Mouse (Mus musculus) heart, embryonic 16.5 days (tissue): Measurements from ENCODE around the gene Agbl3. TPM values are rescaled to one million over a fixed set of nuclear protein-coding genes. Genes with fewer than 3 reads are reported as not detected.

Experiments used
- ATAC-seq: fragments of 200-750 bp; cut with Nextera tagmentation; replicated peaks from 2 replicates; pipeline ENCODE4 v1.8.0; 2017; ENCODE audit warnings: moderate number of reproducible peaks; ENCODE audit not compliant: insufficient read depth, low FRiP score; ENCODE audit errors: extremely low read depth
- H3K27ac ChIP-seq: fragments of 300-500 bp; sonication (generic); 2 replicates; pipeline ENCODE4 v1.5.1; 2014; ENCODE audit warnings: mild to moderate bottlenecking, low read length, control low read depth, moderate library complexity
- H3K27me3 ChIP-seq: fragments of 300-500 bp; sonication (generic); 2 replicates; pipeline ENCODE4 v1.6.1; 2014; ENCODE audit warnings: low read length, mixed read lengths; ENCODE audit not compliant: control insufficient read depth, insufficient read depth
- H3K36me3 ChIP-seq: fragments of 300-500 bp; sonication (generic); 2 replicates; pipeline ENCODE4 v1.6.1; 2014; ENCODE audit not compliant: control insufficient read depth, insufficient read depth
- H3K4me1 ChIP-seq: fragments of 300-500 bp; sonication (generic); 2 replicates; pipeline ENCODE4 v1.6.1; 2014; ENCODE audit warnings: low read length, mixed read lengths; ENCODE audit not compliant: control insufficient read depth, insufficient read depth
- H3K4me2 ChIP-seq: fragments of 300-500 bp; sonication (generic); 2 replicates; pipeline ENCODE4 v1.6.1; 2014; ENCODE audit warnings: low read depth, mild to moderate bottlenecking, control low read depth, low read length
- H3K4me3 ChIP-seq: fragments of 300-500 bp; sonication (generic); 2 replicates; pipeline ENCODE4 v1.5.1; 2014; ENCODE audit warnings: mild to moderate bottlenecking, control low read depth, low read length
- H3K9ac ChIP-seq: fragments of 300-500 bp; sonication (generic); 2 replicates; pipeline ENCODE4 v1.6.1; 2014; ENCODE audit warnings: low read length, control low read depth
- H3K9me3 ChIP-seq: fragments of 300-500 bp; sonication (generic); replicated peaks from 2 replicates; pipeline ENCODE4 v1.6.1; 2016; ENCODE audit warnings: low read length; ENCODE audit not compliant: control insufficient read depth
- WGBS: fragments of 180-500 bp; shearing (Covaris S2); extraction: QIAGEN DNeasy Blood & Tissue Kit; methylation state at CpG from one replicate; pipeline ENCODE4 v1.1.7; 2014; 5-methylcytosine and 5-hydroxymethylcytosine counted together
- polyA plus RNA-seq: library from polyadenylated mRNA; unstranded; fragments of >200 nt; fragmentation: Nextera tagmentation; extraction: Ambion mirVana; gene quantifications from 2 replicates; pipeline ENCODE4 v1.2.1, GENCODE M21; 2015

Agbl3 gene
- polyA plus RNA-seq, 1 experiment from 2014 or later = 7.9 TPM

DNA sequence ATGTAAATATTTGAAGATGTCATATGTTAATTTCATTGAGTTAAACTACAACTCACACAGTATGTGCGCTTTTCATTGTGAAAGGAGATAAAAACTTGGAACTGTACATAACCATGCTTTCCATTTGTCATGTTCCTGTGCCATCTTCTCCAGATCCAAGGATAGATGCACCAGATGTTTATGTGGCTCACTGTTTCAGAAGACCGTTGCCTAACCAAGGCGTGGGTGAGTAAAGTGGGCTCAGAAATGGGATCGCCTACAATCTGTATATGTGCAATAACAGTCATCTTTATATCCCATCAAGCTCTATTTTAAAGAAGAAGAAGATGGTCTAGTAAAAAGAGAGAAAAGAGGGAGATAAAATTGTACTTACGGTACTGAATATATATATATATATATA is 52.1 kb downstream of the Agbl3 start:
- 87% methylated on average over 5 of the region's 5 CpGs for WGBS
- no peak overlapping the region for H3K4me2 ChIP-seq
- no peak for ATAC-seq
- no peaks in the 10 kb centered on the region for H3K9me3 ChIP-seq
- H3K36me3 ChIP-seq = no peaks in the 10 kb centered on the region
- no peak overlapping the region for H3K9ac ChIP-seq
- no peak overlapping the region for H3K27ac ChIP-seq
- no peak overlapping the region for H3K4me3 ChIP-seq
- H3K4me1 ChIP-seq = no peaks in the 10 kb centered on the region
- H3K27me3 ChIP-seq = no peaks in the 10 kb centered on the region

DNA sequence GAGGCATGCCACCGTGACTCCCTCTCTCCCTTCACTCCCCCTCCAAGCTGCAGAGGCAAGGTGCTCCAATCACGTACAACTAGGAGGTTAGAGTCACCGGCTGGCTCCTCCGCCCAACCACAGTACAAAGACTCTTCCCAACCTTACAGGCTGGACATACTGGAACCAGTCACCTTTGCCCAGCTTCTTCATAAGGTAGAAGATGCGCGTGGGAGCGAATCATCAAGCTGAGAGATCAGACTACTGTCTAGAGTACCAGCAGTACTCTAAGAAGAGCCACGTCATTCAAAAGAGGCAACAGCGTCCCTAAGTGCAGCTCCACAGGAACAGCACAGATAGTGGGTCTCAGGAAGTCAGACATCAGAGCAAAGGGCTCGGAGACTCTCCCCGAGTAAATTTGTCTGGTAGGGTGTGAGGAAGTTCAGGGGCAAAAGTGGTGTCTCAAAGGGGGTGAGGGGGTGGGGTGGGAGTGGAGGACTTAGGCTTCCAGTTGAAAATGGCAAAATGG is 81.4 kb downstream of the Agbl3 start:
- no peaks in the 10 kb centered on the region for H3K36me3 ChIP-seq
- peaks cover 23% of the 10 kb centered on the region for H3K4me1 ChIP-seq
- no peak for ATAC-seq
- 0 out of 2 replicates have a peak, but pooled peaks cover 2% of the 10 kb centered on the region for H3K9me3 ChIP-seq
- no peaks in the 10 kb centered on the region for H3K27me3 ChIP-seq
- H3K4me2 ChIP-seq = no peak overlapping the region
- H3K9ac ChIP-seq = no peak overlapping the region
- WGBS = 81% methylated on average over 11 of the region's 11 CpGs
- H3K4me3 ChIP-seq = no peak overlapping the region
- H3K27ac ChIP-seq = no peak overlapping the region

DNA sequence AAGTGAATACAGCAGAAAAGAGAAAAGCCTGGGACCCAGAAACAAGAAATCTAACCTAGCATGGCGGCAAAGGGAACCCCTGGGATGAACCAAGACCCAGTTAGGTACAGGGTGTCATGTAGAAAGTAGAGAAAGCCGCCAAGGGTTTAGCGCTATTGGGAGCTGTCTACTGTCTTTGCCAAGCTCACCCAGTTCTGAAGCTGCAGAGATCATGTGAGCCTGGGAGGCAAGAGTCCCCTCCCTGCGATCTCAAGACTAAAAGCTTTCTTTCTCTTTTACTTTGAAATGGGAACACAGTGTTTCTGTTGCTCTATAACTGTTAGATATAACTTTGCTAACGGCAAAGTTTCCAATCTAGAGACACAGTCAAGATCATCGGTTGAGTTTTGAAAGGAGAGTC is 82.1 kb downstream of the Agbl3 start:
- WGBS = 89% methylated on average over 6 of the region's 6 CpGs
- no peaks in the 10 kb centered on the region for H3K27me3 ChIP-seq
- H3K36me3 ChIP-seq = no peaks in the 10 kb centered on the region
- H3K4me3 ChIP-seq = peak overlapping the region; percentile 45
- H3K27ac ChIP-seq = peak overlapping the region; percentile 74
- H3K4me1 ChIP-seq = peaks cover 28% of the 10 kb centered on the region
- ATAC-seq = no peak
- H3K4me2 ChIP-seq = peak overlapping the region; percentile 65
- 0 out of 2 replicates have a peak, but pooled peaks cover 2% of the 10 kb centered on the region for H3K9me3 ChIP-seq
- peak overlapping the region; percentile 65; the same call in 1 of the 2 replicates for H3K9ac ChIP-seq

DNA sequence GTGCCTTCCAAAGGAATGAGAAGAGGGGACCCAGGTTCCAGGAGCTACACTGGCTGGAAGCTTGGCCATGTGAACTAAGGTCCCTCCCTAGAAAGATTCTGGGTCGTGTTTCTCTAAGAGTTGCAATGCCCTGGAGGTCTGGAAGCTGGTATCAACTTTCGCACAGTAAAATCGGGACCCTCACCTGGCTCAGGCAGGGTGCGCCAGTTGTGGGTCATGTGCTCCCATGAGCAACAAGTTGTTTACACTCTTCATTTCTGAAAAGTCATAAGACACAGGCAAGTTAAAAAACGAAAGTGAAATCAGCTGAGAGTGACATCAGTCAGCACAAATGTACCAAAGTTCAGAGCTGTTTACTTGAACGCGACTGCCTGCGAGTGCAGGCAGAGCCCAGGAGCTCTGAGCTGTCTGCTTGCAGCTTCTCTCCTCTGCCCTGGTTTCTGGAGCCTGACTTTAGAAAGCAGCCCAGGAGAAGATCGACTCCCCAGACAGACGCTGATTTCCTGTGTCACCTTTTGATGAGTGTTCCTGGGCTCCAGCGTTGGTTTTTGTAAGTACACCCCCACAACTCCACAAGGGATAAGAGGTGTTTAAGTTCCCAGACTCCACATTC is 82.7 kb downstream of the Agbl3 start, which contains the start of gene Tmem140:
Gene Tmem140, plus strand, starts transcription at position 356 of the 613 bp plus-strand sequence.
- WGBS = 23% methylated on average over 11 of the region's 11 CpGs
- Histone ChIP-seq H3K9me3 (0 out of 2 replicates have a peak, but pooled peaks cover 2% of the 10 kb centered on the region), H3K4me3 (peak within 1 kb of the TSS; percentile 45), H3K9ac (peak within 1 kb of the TSS; percentile 65), H3K27ac (peak within 1 kb of the TSS; percentile 74), H3K27me3 (no peaks in the 10 kb centered on the region), H3K36me3 (no peaks in the 10 kb centered on the region), H3K4me1 (peaks cover 28% of the 10 kb centered on the region), H3K4me2 (peak within 1 kb of the TSS; percentile 65)
- 0 out of 2 replicates have a peak, but pooled peaks have one; percentile 26 for ATAC-seq

DNA sequence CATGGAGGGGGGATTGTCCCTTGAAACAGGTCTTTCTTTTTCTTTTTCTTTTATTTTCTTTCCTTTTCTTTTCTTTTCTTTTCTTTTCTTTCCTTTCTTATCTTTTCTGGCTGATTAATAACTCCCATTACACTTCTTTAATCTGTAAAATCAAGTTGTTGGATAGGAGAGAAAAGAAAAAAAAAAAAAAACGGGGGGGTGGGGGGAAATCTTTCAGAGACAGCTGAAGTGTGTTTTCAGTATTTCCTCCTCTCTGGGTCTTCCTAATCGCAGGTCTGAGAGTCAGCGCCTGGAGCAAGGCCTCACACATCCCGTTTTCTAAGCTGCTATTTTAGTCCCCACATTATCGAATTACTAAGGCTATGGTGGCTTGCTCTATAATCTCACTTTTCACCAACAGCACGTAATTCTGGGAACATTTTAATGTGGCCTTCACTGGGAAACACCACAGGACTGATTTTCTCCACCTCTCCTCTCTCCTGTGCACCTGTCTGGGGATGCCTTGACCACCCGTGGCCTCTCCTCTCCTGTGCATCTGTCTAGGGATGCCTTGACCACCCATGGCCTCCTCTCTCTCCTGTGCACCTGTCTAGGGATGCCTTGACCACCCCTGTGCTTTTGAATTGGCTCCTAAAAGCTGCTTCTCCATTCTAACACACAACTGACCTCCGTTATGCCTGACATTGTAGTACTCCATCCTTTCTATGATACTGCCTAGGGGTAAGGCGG is 83.7 kb downstream of the Agbl3 start:
- no peak overlapping the region; the same call in 1 of the 2 replicates for H3K9ac ChIP-seq

DNA sequence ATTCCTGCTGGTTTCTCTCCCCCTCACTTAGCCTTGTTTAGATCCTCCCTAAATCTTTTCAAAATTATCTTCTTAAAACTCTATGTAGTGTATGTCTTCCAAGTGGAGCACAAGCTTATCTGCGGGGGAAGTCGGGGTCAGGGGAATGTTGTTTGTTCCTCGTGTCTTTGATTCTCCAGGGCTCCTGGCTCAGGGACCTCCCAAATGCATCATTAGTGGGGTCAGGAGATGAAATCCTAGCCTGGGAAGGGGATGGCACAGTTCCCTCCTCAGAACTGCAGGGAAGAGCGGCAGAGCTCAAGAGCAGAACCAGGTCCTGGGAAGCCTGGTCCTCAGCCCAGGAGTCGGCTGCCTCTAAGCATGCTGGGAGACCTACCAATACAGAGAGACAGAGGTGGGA is 85.0 kb downstream of the Agbl3 start:
- Histone ChIP-seq H3K36me3 (no peaks in the 10 kb centered on the region), H3K4me3 (no peak overlapping the region), H3K9me3 (0 out of 2 replicates have a peak, but pooled peaks cover 2% of the 10 kb centered on the region), H3K4me2 (no peak overlapping the region), H3K27me3 (no peaks in the 10 kb centered on the region), H3K27ac (peak overlapping the region; percentile 75), H3K9ac (no peak overlapping the region; the same call in 1 of the 2 replicates), H3K4me1 (peaks cover 43% of the 10 kb centered on the region)
- 47% methylated on average over 5 of the region's 5 CpGs for WGBS
- ATAC-seq = no peak

More for the DNA sequence above, 83.7 kb downstream of the Agbl3 start:
- Histone ChIP-seq H3K4me2 (no peak overlapping the region; the same call in 1 of the 2 replicates), H3K27ac (peak overlapping the region; percentile 52; the same call in 1 of the 2 replicates), H3K4me1 (peaks cover 32% of the 10 kb centered on the region), H3K4me3 (no peak overlapping the region), H3K27me3 (no peaks in the 10 kb centered on the region), H3K9me3 (0 out of 2 replicates have a peak, but pooled peaks cover 2% of the 10 kb centered on the region), H3K36me3 (no peaks in the 10 kb centered on the region)
- no peak for ATAC-seq
- 39% methylated on average over 9 of the region's 9 CpGs for WGBS

DNA sequence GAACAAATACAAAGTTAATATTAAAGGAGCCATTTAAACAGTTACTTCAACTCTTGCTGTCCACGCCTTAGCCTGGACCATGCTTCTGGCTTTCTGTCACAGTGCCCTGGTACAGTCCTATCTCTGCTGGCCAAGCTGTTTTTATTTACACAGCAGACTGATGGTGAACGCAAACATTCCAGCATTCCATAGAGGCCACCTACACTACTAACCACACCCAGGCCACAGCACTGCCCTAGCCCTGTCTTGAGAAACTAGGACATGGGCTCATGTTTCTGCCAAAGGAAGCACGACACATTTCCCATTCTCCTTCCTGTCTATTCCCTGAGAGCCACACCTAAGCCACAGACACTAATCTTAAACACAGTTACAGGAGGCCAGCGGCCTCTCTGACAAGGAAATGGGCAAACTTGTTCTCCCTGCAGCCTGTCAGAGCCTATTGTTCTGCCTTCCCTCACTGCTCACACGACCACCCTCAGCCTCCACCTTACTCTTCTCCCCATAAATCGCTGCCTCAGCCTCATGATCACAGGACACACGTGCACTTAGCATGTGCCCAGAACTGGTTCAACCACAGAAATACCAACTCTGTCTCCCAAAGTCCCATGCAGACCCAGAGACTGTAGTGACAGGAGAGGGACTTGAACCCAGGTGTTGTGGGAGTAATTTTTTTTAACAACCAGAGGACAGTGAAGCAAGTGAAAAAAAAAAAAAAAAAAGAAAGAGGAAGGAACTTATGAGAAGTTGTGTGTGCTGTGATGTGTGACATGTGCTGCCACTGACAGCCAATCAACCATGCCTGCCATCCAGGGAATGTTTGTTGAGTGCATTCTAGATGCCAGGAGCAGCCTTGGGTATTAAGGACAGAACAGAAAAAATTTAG is 85.7 kb downstream of the Agbl3 start:
- ATAC-seq = peak; percentile 73
- peaks cover 43% of the 10 kb centered on the region for H3K4me1 ChIP-seq

DNA sequence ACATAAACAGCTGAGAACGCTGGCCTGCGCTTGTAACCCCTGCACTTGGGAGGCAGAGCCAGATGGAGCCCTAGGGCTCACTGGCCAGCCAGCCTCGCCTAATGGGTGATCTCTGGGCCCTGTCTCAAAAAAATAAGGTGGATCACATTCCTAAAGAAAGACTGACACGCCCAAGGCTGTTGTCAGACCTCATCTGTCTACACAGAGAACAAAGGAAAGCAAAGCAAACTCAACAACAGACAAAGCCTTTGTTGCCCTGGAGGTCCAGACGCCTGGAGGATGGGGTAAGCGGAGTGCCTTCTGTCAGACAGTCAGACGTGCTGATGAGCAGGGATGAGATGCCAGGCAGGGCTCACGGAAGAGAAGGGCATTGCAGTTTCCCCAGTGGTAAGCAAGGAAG is 86.6 kb downstream of the Agbl3 start:
- Histone ChIP-seq H3K9ac (no peak overlapping the region), H3K4me3 (no peak overlapping the region), H3K36me3 (no peaks in the 10 kb centered on the region), H3K4me2 (no peak overlapping the region), H3K27me3 (no peaks in the 10 kb centered on the region), H3K4me1 (peaks cover 43% of the 10 kb centered on the region), H3K9me3 (no peaks in the 10 kb centered on the region), H3K27ac (peak overlapping the region; percentile 84)
- ATAC-seq = no peak
- WGBS = 69% methylated on average over 8 of the region's 8 CpGs

More for the DNA sequence above, 85.7 kb downstream of the Agbl3 start:
- H3K9me3 ChIP-seq = 0 out of 2 replicates have a peak, but pooled peaks cover 2% of the 10 kb centered on the region
- no peak overlapping the region for H3K4me2 ChIP-seq
- no peaks in the 10 kb centered on the region for H3K27me3 ChIP-seq
- no peaks in the 10 kb centered on the region for H3K36me3 ChIP-seq
- peak overlapping the region; percentile 84 for H3K27ac ChIP-seq
- 40% methylated on average over 7 of the region's 7 CpGs for WGBS
- H3K4me3 ChIP-seq = no peak overlapping the region
- H3K9ac ChIP-seq = no peak overlapping the region
